Mouse (Mus musculus) 416B (cell line): ENCODE results near the gene Rinl.

ENCODE experiments used
- DNase-seq: peaks from one replicate; pipeline ENCODE4 v3.0.0; 2011; ENCODE audit warnings: low read depth

Gene Rinl

DNA sequence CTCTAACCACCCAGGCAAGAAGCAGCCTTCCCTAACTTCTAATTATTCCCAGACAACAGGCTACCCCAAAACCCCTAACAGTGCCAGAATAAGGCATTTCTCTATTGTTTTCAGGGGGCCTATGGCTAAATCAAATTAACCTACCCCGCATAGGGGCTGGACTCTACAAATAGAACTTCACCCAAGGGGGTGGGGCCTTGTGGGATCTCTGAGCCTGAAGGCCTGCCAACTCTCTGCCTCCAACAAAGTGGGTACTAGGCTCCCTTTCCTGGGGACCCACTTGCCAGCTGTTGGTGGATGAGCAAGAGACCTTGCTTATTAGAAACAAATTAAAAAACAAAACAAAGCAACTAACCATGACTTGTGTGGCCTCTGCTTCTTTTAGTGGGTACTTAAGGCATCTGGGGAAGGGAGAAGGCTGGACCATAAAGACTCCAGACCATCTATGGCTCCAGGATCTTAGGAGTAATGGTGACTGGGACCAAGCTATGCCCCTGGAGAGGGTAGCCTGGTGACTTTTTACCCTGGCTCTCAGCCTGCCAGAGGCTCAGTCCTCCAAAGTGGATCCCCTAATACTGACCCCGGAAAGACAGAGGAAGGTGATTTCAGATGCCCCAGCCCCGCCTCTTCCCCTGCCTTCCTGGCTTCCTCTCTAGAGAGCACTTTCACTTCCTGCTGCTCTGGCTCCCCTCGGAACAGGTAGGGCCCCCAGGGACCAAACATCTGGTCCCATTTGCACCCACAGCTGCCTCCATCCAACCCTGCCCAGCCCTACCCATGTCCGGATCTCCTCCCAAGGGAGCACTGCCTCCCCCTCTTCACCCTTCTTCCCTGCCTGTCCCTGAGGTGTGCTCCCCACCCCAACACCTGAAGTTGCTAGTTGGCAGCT is at the start of gene Rinl:
TSS of gene Rinl (plus strand) at position 663 of the 889 bp plus-strand sequence.
- no peak for DNase-seq

GRCm38 (mm10) chr7:28739829-28740228 is 48.9 kb upstream of the Rinl start:
- no peak for DNase-seq

DNA sequence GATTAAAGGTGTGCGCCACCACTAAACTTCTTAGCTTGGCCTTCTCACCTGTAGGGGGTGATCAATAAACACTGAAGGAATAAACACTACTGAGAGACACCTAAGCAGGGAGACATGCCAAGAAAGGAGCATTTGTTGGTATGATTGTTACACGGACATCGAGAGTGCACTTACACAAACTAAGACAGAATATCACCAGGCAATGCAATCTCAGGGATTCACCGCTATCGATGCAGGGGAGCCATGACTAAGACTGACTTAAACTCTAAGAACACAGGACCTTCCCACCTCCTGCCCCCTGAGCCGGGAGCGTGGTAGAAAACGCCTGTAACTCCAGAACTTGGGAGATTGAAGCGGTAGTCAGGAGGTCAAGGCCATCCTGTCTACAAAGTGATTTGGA is 47.8 kb upstream of the Rinl start:
- DNase-seq: peak; percentile 42

- DNase-seq: no peak
Measured at GRCm38 (mm10) chr7:28741368-28741708, 47.4 kb upstream of the Rinl start.

GRCm38 (mm10) chr7:28741709-28742438 is 46.9 kb upstream of the Rinl start, which contains the start of the genes Mrps12 and Sars2:
Mrps12 (minus strand) TSS chr7:28741820.
Sars2 (plus strand) TSS chr7:28741992.
- peak; percentile 99 for DNase-seq

- no peak for DNase-seq
Measured at GRCm38 (mm10) chr7:28749935-28750334, 38.8 kb upstream of the Rinl start.

DNA sequence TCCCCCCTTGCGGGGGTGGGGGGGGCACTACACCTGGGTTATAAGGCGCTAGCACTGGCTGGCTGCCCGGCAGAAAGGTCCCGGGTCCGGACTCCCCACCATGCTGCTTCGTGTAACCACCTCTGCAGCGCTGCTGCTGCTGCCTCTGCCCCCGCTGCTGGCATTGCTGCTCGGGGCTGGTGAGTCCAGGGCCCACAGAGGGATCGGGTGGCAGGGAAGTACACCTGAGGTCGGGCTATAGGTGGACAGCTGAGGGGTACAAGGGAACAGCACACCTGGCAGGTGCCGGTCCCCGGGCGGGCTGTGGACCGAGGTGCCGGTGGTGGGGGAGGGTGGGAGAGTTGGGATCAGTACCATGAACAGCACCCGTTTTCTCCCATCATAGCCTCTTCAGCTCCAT is 32.7 kb upstream of the Rinl start, which contains the start of gene Ccer2:
TSS of gene Ccer2 (plus strand) at position 96 of the 400 bp plus-strand sequence.
- DNase-seq: no peak

DNA sequence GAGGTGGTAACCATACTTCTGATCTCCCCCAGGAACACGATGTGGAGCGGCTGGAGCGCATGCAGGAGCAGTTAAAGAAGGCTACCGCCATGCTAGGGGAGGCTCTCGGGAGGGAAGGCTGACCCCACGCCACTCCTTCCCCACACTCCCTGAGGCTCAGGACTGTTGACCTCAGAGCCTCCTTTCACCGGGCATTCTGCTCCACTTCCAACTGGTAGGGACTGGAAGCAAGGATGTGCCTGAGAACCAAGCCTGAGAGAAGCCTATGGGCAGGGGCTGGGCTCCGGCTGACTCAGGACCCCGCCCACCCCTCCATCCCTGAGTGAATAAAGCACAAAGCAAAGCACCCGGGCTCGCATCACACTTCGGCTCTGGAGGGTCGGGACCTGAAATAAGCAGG is 30.1 kb upstream of the Rinl start:
- DNase-seq: no peak

GRCm38 (mm10) chr7:28761907-28762306 is 26.9 kb upstream of the Rinl start:
- DNase-seq: no peak

DNA sequence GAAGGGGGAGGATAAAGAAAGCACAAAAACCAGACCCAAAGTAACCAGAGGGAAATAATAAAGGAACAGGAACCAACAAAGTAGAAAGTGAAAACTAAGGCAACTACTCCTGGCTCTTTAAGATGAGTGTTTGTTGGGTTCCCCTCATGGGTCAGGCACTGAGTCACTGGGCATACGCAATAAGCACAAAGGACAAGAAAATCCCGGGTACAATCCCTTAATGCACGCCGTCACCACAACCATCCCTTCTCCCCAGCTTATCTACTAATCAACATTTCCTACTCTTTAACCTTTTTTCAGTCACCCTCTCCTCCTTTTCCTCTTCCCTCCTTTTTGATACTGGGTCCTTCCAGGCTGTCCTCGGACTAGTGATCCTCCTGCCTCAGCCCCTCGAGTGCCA is 23.6 kb upstream of the Rinl start:
- peak; percentile 58 for DNase-seq

DNA sequence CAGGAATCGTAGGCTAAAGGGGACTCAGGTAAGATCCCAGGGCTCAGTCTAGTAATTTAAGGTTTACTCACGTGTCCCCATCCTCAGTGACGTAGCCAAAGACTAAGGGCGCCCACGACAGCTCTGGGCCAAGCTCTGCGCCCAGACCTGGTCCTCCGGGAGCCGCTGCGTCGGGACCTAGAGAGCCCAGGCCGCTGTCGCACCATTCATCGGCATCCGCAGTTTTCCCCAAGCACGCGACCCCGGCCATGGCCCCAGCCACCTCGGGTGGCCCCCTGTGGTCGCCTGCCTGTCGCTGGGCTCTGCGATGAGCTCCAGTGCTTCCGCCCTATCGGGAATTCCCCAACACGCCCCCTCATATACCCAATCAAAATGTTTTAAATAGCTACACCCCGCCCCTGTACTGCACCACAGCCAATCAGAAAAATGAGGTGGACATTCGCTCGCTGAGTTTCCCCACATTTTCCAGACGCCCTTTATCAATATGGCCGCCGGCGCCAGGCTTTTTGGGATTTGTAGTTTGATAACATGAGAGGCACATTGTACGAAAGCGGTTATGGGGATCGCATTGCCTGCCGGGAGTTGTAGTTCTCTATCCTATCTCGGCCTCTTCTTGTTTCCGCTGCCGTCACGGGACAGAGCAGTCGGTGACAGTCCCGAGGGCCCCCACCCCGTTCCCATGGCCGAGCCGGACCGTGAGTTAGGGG is 22.4 kb upstream of the Rinl start, which contains the start of gene Sirt2:
TSS of gene Sirt2 (plus strand) at position 563 of the 707 bp plus-strand sequence.
- DNase-seq: peak; percentile 99

- DNase-seq: no peak
Measured at GRCm38 (mm10) chr7:28766910-28767309, 21.9 kb upstream of the Rinl start.

GRCm38 (mm10) chr7:28767462-28767965 is 21.3 kb upstream of the Rinl start, which contains the start of gene Nfkbib:
Nfkbib (minus strand) TSS chr7:28767512.
- no peak for DNase-seq

GRCm38 (mm10) chr7:28769414-28769958 is 19.3 kb upstream of the Rinl start:
- no peak for DNase-seq

DNA sequence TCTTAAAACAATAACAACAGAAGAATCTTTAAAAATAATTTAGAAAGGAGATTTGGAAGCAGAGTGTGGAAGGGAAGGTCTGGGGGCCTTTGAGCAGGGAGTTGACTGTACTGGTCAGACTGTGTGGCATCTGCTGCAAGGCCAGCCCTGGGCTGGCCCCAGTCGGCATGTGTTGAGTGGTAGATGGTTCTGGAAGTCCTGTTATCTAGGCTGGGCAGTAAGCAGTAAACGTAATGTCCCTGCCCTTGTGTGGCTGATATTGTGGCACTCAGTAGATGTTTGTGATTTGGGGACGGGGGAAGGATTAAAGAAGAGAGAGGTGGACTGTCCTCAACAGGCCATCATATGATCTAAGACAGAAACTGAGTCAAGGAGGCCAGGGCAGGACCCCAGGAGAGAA is 18.5 kb upstream of the Rinl start:
- DNase-seq: no peak

GRCm38 (mm10) chr7:28771867-28772266 is 16.9 kb upstream of the Rinl start:
- no peak for DNase-seq

- DNase-seq: peak; percentile 39
Measured at GRCm38 (mm10) chr7:28773163-28773562, 15.6 kb upstream of the Rinl start.

GRCm38 (mm10) chr7:28774164-28774563 is 14.6 kb upstream of the Rinl start:
- no peak for DNase-seq

- no peak for DNase-seq
Measured at GRCm38 (mm10) chr7:28775129-28775528, 13.6 kb upstream of the Rinl start.

DNA sequence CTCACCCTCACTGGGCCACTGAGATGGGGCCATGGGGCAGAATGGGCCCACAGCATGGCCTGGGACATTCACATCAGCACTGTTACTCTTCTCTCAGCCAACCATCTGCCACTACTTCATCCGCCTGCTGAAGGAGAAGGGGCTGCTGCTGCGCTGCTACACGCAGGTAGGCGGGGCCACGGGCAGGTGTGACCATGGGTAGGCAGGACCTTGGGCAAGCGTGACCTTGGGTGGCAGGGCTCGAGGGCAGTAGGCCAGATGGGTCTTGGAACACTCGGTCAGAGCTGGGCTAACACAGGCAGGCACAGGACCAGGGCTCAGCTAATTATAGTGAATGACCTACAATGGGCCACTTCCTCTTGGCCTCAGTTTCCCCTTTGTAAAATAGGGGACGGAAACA is 9.9 kb upstream of the Rinl start:
- DNase-seq: no peak

DNA sequence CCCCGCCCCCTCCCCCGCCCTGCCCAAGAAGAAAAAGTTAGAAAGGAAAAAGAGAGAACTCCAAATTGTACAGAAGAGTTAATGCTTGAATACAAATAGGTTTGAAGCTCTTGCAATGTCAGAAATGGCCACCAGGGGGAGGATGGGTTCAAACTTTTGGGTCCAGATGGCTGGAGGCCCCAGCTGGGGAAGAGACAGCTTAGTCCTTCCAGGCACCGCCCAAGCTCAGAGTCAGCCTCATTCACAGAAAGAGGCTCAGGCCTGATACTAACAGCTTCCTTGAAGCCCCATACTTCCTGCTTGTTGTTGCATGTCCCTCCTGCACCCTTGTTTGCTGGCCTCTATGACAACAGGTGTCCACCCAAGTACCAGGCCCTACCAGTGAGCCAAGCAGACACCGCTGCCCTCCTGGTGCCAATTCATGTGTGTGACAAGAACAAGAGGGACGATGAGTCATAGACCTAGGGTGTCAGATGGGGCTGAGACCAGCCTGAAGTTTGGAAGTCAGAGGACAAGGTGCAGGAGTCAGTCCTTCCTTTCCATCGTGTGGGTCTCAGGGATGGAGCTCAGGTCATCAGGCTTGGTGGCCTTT is 8.6 kb upstream of the Rinl start:
- peak; percentile 87 for DNase-seq
